ENCODE assay signal across 11 mouse cellular contexts in genomic region chr7:139136906-139137491, GRCm38 (mm10). TPM values are rescaled to one million over a fixed set of nuclear protein-coding genes. Genes with fewer than 3 reads are reported as not detected.
DNase-seq lines count a peak whose midpoint lies in the region; ATAC-seq lines count a peak whose summit lies in the region.
"Had no signal": no experiment of that assay in that cellular context is flagged by ENCODE, and none has a peak within 500 bp of the region (broad histone marks: within the 10 kb centered on the region; RNA-seq: fewer than 3 reads in every experiment).

No protein-coding gene starts in this region.

- H3K9ac ChIP-seq in embryonic facial prominence, embryonic 11.5 days (replicated peaks; ENCODE audit: low read length), result no peak overlapping the region
- 0 out of 2 replicates have a peak overlapping the region, but pooled peaks have one; percentile 19 for H3K9ac ChIP-seq in hindbrain, embryonic 16.5 days (ENCODE audit: low read depth, low read length)
- H3K9ac ChIP-seq: embryonic facial prominence, embryonic 15.5 days; liver, embryonic 15.5 days; midbrain, embryonic 12.5 days had no signal

- no peak overlapping the region for H3K4me2 ChIP-seq in embryonic facial prominence, embryonic 11.5 days (ENCODE audit: low read depth, low read length)
- H3K4me2 ChIP-seq in hindbrain, embryonic 16.5 days (ENCODE audit: low read length), result no peak overlapping the region
- H3K4me2 ChIP-seq: embryonic facial prominence, embryonic 15.5 days; liver, embryonic 15.5 days; midbrain, embryonic 12.5 days had no signal

- WGBS in embryonic facial prominence, embryonic 11.5 days, result 66% methylated on average over 5 of the region's 5 CpGs
- 76% methylated on average over 5 of the region's 5 CpGs for WGBS in embryonic facial prominence, embryonic 10.5 days
- 64% methylated on average over 5 of the region's 5 CpGs for WGBS in hindbrain, embryonic 16.5 days

- H3K36me3 ChIP-seq in embryonic facial prominence, embryonic 11.5 days (replicated peaks; ENCODE audit: control insufficient read depth, insufficient read depth, low read depth, low read length), result no peaks in the 10 kb centered on the region
- H3K36me3 ChIP-seq in embryonic facial prominence, embryonic 10.5 days (replicated peaks), result no peaks in the 10 kb centered on the region
- no peaks in the 10 kb centered on the region for H3K36me3 ChIP-seq in hindbrain, embryonic 16.5 days (ENCODE audit: control insufficient read depth, insufficient read depth, low read length)
- H3K36me3 ChIP-seq: embryonic facial prominence, embryonic 15.5 days; liver, embryonic 15.5 days; midbrain, embryonic 12.5 days had no signal

- H3K4me1 ChIP-seq in embryonic facial prominence, embryonic 11.5 days (ENCODE audit: control insufficient read depth, insufficient read depth, low read length), result peaks cover 3% of the 10 kb centered on the region; the same call in 1 of the 2 replicates
- peaks cover 37% of the 10 kb centered on the region for H3K4me1 ChIP-seq in embryonic facial prominence, embryonic 10.5 days
- peaks cover 24% of the 10 kb centered on the region for H3K4me1 ChIP-seq in hindbrain, embryonic 16.5 days (ENCODE audit: control insufficient read depth, insufficient read depth, low read depth, low read length)
- H3K4me1 ChIP-seq: liver, embryonic 15.5 days had no signal

- H3K9me3 ChIP-seq in embryonic facial prominence, embryonic 11.5 days (replicated peaks; ENCODE audit: control insufficient read depth, low read length), result no peaks in the 10 kb centered on the region
- no peaks in the 10 kb centered on the region for H3K9me3 ChIP-seq in embryonic facial prominence, embryonic 10.5 days
- no peaks in the 10 kb centered on the region for H3K9me3 ChIP-seq in hindbrain, embryonic 16.5 days (ENCODE audit: control insufficient read depth, low read length)
- H3K9me3 ChIP-seq: embryonic facial prominence, embryonic 15.5 days; liver, embryonic 15.5 days; midbrain, embryonic 12.5 days had no signal

- peak; percentile 6 for DNase-seq in embryonic facial prominence, embryonic 11.5 days (ENCODE audit: low spot score)
- no peak for DNase-seq in embryonic facial prominence, embryonic 10.5 days (ENCODE audit: low spot score)
- peak; percentile 53 to 55 for DNase-seq in adrenal gland, postnatal 36 days
- DNase-seq in retina, embryonic 14.5 days (ENCODE audit: low spot score), result peak; percentile 49
- no peak for DNase-seq in thymus, postnatal 25 days
- no peak for DNase-seq in thymus, adult 18-20 months

- H3K27me3 ChIP-seq in embryonic facial prominence, embryonic 11.5 days (ENCODE audit: control insufficient read depth, insufficient read depth, low read length), result no peaks in the 10 kb centered on the region
- peaks cover 35% of the 10 kb centered on the region for H3K27me3 ChIP-seq in embryonic facial prominence, embryonic 10.5 days (replicated peaks; ENCODE audit: low read depth, poor library complexity, severe bottlenecking)
- H3K27me3 ChIP-seq in hindbrain, embryonic 16.5 days (replicated peaks; ENCODE audit: control insufficient read depth, insufficient read depth, low read length), result no peaks in the 10 kb centered on the region
- H3K27me3 ChIP-seq: embryonic facial prominence, embryonic 15.5 days; liver, embryonic 15.5 days had no signal

- no peak for ATAC-seq in embryonic facial prominence, embryonic 11.5 days (replicated peaks; ENCODE audit: insufficient number of reproducible peaks, low FRiP score, low TSS enrichment, low read depth)
- peak; percentile 56 for ATAC-seq in hindbrain, embryonic 16.5 days
- no peak for ATAC-seq in megakaryocyte-erythroid progenitor cell, adult 5-6 weeks (replicated peaks; ENCODE audit: low FRiP score, low TSS enrichment, poor library complexity, severe bottlenecking)

- no peak overlapping the region for H3K4me3 ChIP-seq in embryonic facial prominence, embryonic 11.5 days (ENCODE audit: low read depth, low read length)
- H3K4me3 ChIP-seq in embryonic facial prominence, embryonic 10.5 days, result no peak overlapping the region
- H3K4me3 ChIP-seq in hindbrain, embryonic 16.5 days (ENCODE audit: low read length), result no peak overlapping the region
- H3K4me3 ChIP-seq: embryonic facial prominence, embryonic 15.5 days; liver, embryonic 15.5 days; midbrain, embryonic 12.5 days had no signal

- no peak overlapping the region for H3K27ac ChIP-seq in embryonic facial prominence, embryonic 11.5 days (replicated peaks; ENCODE audit: low read depth, low read length)
- H3K27ac ChIP-seq in embryonic facial prominence, embryonic 10.5 days (replicated peaks), result no peak overlapping the region
- no peak overlapping the region for H3K27ac ChIP-seq in hindbrain, embryonic 16.5 days (ENCODE audit: low read depth, low read length)
- H3K27ac ChIP-seq: embryonic facial prominence, embryonic 15.5 days; liver, embryonic 15.5 days; midbrain, embryonic 12.5 days had no signal

RNA-seq across cellular contexts. Expression of gene Dpysl4, which starts 51.2 kb away (rescaled TPM):
- 55.6 and 70.4 TPM in 2 replicates for polyA plus RNA-seq in embryonic facial prominence, embryonic 11.5 days (2014; fragmentation: Nextera tagmentation; extraction: Ambion mirVana)
- 63.8 and 64.4 TPM in 2 replicates for polyA plus RNA-seq in embryonic facial prominence, embryonic 10.5 days (2016; fragmentation: Nextera tagmentation; extraction: Ambion mirVana)
- 1 to 10 TPM in 1 of 2 experiments, under 1 TPM in 1; 0.83 to 2.2 TPM for total RNA-seq in adrenal gland, postnatal 36 days (2021)
- 177 and 182 TPM in 2 replicates for polyA plus RNA-seq in hindbrain, embryonic 16.5 days (2015; fragmentation: Nextera tagmentation; extraction: Ambion mirVana)
- total RNA-seq in megakaryocyte-erythroid progenitor cell, adult 5-6 weeks (2014; fragmentation: Nextera tagmentation), result not detected in 2 replicates
- not detected in 2 replicates for total RNA-seq in megakaryocyte-erythroid progenitor cell, adult 5-6 weeks (2017)

Comparison
In these comparisons a context has a peak if more than half of its experiments do, and no peak if none do; other contexts are left out.
1. DNase-seq: peak in embryonic facial prominence, embryonic 11.5 days (single experiment), adrenal gland, postnatal 36 days (2 of 2) and retina, embryonic 14.5 days (single experiment); none in embryonic facial prominence, embryonic 10.5 days (single experiment), thymus, postnatal 25 days (single experiment) and thymus, adult 18-20 months (0 of 2).